Mouse (Mus musculus): ENCODE measurements around the gene Uncx. TPM values are rescaled to one million over a fixed set of nuclear protein-coding genes. Genes with fewer than 3 reads are reported as not detected.

The Uncx gene
- polyA plus RNA-seq, 1 experiment from 2014 or later: 37.0 TPM

DNA sequence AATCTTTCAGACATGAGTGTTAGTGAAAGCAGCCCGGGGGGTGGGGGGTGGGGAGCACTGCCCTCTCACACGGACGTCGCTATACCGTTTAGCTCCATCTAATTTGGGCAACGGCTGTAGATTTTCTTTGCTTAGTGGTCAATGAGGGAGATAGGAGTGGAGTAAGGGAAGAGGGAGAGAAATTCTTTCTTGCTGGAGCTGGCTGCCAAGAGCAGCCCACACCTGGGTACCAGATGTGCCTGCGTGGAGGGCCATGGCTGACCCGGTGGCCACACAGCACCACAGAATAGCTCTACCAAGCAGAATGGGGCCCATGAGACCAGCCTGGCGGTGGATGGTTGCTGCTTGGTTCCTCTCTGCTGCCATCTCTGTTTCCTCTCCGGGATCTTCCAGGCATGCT lies 21.3 kb upstream of the Uncx start:
- H3K4me2 ChIP-seq: no peak overlapping the region
- H3K9ac ChIP-seq: no peak overlapping the region
- no peak overlapping the region for H3K27ac ChIP-seq
- ATAC-seq (ENCODE audit: low FRiP score): no peak
- WGBS: 83% methylated on average over 10 of the region's 10 CpGs
- H3K27me3 ChIP-seq: peaks cover 31% of the 10 kb centered on the region; the same call in 1 of the 2 replicates
- H3K4me1 ChIP-seq: 0 out of 2 replicates have a peak, but pooled peaks cover 3% of the 10 kb centered on the region
- H3K36me3 ChIP-seq (replicated peaks): no peaks in the 10 kb centered on the region
- no peaks in the 10 kb centered on the region for H3K9me3 ChIP-seq
- H3K4me3 ChIP-seq (replicated peaks): no peak overlapping the region

DNA sequence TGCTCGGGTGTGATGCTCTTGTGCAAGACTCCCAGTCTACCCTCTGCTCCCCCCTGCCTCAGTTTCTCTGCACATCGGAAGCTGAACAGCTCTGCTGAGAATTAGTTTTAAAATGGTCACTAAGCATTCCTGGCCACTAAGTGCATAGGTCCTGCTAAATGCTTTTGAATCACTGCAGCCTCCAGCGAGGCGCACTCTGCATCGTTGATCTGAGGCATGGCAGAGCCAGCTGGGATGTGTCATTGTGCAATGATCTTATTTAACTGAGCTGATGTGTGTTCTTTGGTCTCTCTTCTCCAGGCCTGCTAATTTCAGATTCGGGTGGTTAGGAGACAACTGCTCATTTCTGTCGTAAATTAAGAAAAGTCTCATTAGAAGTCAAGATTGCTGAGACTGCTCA lies 14.4 kb upstream of the Uncx start:
- no peak overlapping the region for H3K4me2 ChIP-seq
- H3K27ac ChIP-seq: no peak overlapping the region
- WGBS: 64% methylated on average over 7 of the region's 7 CpGs
- no peak for ATAC-seq (ENCODE audit: low FRiP score)
- no peak overlapping the region for H3K9ac ChIP-seq
- no peak overlapping the region for H3K4me3 ChIP-seq (replicated peaks)
- peaks cover 58% of the 10 kb centered on the region for H3K27me3 ChIP-seq
- H3K4me1 ChIP-seq: peaks cover 10% of the 10 kb centered on the region
- H3K9me3 ChIP-seq: no peaks in the 10 kb centered on the region
- no peaks in the 10 kb centered on the region for H3K36me3 ChIP-seq (replicated peaks)

DNA sequence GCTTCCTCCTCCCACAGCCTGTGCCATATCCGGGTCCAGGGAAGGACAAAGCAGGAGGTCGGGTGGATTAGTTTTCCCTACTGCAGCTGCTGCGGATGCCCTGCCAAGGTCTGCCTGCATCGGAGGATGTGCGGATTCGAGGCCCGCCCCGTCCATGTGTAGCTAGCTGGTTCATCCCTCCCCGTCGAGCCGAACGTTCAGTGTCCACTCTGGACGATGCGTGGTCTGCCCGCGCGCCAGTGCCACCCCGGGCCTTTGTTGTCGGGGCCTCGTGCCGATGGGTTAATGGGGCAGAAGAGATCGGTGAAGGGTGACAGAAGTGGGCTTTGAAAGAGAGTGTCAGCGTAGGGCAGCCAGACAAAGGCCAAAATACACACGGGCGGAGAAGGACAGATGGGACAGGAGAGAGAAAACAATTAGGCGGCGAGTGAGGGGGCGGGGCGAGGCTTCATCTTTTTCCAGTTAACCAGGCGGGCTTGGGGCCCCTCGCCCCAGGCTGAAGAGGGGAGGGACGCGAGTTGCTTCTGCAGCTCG lies 7.8 kb upstream of the Uncx start:
- WGBS: under 1% methylated on average over 34 of the region's 34 CpGs
- Histone ChIP-seq H3K4me2 (peak overlapping the region; percentile 41), H3K36me3 (replicated peaks) (no peaks in the 10 kb centered on the region), H3K27me3 (peaks cover 82% of the 10 kb centered on the region), H3K4me1 (peaks cover 50% of the 10 kb centered on the region), H3K9me3 (no peaks in the 10 kb centered on the region), H3K4me3 (replicated peaks) (peak overlapping the region; percentile 18), H3K9ac (peak overlapping the region; percentile 25; the same call in 1 of the 2 replicates), H3K27ac (peak overlapping the region; percentile 84)
- ATAC-seq (ENCODE audit: low FRiP score): peak; percentile 70

DNA sequence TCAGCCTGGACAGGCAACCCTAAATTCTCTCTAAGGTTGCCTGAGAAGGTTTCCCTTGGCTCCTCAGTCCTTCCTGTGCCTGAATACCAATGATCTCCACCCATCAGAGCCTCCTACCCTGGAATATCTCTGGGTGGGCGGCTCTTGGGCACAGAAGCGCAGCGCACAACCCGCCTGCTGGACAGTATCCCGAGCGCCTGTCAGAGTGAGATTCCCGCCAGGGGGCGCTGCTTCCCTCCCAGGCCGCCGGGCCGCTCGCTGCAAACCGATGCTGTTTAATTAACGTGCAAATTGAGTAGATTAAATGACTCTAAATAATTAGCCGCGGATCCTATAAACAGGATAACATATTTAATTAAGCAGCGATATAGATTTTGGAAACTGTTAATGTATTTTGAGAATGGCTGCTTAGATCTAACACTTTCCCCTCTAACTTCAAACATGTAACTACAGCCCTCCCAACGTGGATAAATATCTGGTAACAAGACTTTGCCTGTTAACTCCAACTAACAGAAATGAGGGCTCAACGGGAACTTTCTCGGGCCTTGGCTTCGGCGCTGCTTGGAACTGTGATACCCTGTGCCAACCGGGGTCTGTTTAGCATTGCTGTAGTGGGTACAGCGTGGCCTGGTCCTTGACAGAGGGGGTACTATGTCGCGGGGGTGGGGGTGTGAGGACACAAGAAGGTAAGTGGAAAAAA lies 6.9 kb upstream of the Uncx start:
- WGBS: under 1% methylated on average over 26 of the region's 26 CpGs
- peak; percentile 52; the same call in 1 of the 2 replicates for ATAC-seq (ENCODE audit: low FRiP score)

DNA sequence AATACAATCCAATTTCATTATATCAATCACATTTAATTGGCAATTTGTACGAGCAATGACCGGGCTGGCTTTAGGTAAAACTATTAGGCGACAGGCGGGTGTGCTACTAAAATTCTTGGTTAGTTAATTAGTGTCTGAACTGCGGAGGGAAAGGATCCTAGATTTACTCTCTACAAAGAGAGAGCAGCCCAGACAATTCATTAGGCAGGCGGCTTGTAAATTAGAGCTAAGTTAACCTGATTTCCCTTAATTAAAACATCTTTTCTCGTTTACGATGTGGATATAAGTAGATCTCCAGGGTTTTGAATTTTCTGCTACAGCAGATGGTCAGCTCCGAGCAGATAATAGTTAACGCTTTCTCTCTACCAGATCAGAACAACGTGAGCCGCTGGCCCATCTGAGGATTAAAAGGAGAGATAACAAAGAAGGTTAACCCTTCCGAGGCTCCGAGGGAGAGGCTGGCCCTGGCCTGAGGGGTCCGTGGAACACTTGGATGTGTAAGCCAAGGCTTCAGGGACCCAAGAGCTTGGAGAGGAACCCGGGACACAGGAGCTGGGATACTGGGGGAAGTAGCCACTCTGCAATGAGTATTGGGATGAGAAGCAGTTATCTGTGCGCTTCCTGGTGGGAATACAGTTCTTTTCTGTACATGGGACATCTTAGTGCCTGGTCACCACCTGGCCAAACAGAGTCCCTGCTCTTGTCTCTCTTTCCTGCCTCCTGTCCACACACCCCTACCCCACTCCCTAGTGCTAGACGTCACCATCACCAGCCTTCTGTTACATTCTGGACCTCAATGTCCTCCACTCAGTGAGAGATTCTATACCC lies 6.2 kb upstream of the Uncx start:
- Histone ChIP-seq H3K36me3 (replicated peaks) (no peaks in the 10 kb centered on the region), H3K27ac (peak overlapping the region; percentile 84), H3K9ac (no peak overlapping the region), H3K27me3 (peaks cover 87% of the 10 kb centered on the region), H3K4me2 (peak overlapping the region; percentile 17), H3K4me1 (peaks cover 59% of the 10 kb centered on the region), H3K9me3 (no peaks in the 10 kb centered on the region), H3K4me3 (replicated peaks) (no peak overlapping the region)
- WGBS: 1% methylated on average over 18 of the region's 18 CpGs
- peak; percentile 22; the same call in 1 of the 2 replicates for ATAC-seq (ENCODE audit: low FRiP score)

More for the DNA sequence above, 6.9 kb upstream of the Uncx start:
- Histone ChIP-seq H3K4me2 (peak overlapping the region; percentile 41), H3K4me1 (peaks cover 59% of the 10 kb centered on the region), H3K27ac (peak overlapping the region; percentile 84), H3K9ac (no peak overlapping the region), H3K4me3 (replicated peaks) (no peak overlapping the region), H3K36me3 (replicated peaks) (no peaks in the 10 kb centered on the region), H3K27me3 (peaks cover 86% of the 10 kb centered on the region), H3K9me3 (no peaks in the 10 kb centered on the region)

DNA sequence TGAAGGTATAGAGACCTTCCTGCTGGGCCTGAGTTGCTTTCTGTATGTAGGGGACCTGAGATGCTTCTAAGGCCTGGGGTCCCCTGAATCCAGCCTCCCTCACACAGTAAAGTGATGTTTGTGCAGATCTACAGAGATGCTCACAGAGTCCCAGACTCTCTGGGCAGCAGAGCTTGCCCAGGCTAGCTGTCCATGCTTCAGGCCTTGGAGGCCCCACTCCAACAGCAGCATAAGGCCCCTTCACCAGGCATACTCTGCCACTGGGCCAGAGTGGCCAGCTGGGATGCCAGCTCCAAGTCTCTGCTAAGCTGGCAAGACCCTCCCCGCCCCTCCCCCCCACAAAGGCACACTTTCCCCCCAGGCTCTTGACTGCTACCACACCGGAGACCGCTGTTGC lies 5.6 kb upstream of the Uncx start:
- no peak for ATAC-seq (ENCODE audit: low FRiP score)
- no peaks in the 10 kb centered on the region for H3K9me3 ChIP-seq
- peak overlapping the region; percentile 84 for H3K27ac ChIP-seq
- peaks cover 55% of the 10 kb centered on the region for H3K4me1 ChIP-seq
- H3K9ac ChIP-seq: no peak overlapping the region
- H3K4me3 ChIP-seq (replicated peaks): no peak overlapping the region
- peaks cover 87% of the 10 kb centered on the region for H3K27me3 ChIP-seq
- WGBS: 5% methylated on average over 3 of the region's 3 CpGs
- no peaks in the 10 kb centered on the region for H3K36me3 ChIP-seq (replicated peaks)
- no peak overlapping the region; the same call in 1 of the 2 replicates for H3K4me2 ChIP-seq

DNA sequence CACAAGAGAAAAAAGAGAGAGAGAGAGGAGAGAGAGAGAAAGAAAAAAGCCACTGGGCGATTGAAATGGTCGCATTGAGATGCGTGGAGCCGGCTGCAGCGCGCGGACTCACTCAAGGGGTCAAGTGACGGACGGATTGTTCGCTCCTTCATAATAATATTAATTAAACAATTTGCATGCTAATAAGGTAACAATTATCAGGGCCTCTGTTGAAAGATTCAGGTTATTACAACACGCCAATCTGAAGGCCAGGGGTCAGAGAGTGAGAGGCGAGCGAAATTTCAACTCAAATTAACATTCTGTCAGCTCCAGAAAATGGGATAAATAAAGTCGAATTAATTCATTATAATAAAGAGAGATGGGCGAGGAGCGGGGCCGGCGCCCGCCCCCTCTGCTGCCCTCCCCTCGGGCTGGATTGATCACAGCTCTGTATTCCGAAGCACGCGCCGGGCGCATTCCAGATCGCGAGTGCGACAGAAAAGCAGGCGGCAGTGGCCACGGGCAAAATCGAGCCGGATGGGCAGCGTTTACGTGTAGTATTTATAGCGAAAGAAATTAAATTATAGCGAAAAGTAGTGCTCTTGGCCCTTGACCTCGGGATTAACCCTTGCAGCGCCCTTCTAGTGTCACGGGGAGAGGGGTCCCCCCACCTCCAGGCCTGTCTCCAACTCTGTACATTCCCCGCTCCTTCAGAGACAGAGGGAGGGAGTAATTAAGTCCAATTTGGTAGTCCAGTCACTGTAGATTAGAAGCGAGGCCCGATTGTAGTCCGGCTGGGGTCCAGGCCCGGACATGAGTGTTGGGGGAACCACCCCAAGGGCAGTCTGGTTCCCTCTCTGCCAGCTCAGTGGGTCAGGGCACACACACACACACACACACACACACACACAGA lies 1.9 kb upstream of the Uncx start:
- Histone ChIP-seq H3K27ac (peak overlapping the region; percentile 68), H3K36me3 (replicated peaks) (no peaks in the 10 kb centered on the region), H3K9ac (no peak overlapping the region), H3K4me2 (peak overlapping the region; percentile 45), H3K4me3 (replicated peaks) (peak overlapping the region; percentile 25; the same call in 1 of the 2 replicates), H3K9me3 (no peaks in the 10 kb centered on the region), H3K4me1 (peaks cover 63% of the 10 kb centered on the region), H3K27me3 (peaks cover 91% of the 10 kb centered on the region)
- under 1% methylated on average over 44 of the region's 44 CpGs for WGBS
- peak; percentile 18; the same call in 1 of the 2 replicates for ATAC-seq (ENCODE audit: low FRiP score)

DNA sequence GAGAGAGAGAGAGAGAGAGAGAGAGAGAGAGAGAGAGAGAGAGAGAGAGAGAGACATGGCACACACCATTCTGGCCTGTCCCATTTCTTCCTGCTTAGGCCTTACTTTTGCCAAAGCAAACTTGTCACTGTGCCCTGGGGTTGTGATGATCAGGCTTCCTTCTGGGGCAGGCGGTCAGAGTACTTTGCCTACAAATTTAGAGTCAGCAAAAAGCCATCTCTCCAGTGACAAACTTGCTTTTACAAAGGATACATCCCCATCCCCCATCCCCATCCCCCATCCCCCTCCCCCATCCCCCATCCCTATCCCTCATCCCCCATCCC lies 1.3 kb upstream of the Uncx start:
- no peak overlapping the region for H3K9ac ChIP-seq
- no peak overlapping the region for H3K4me3 ChIP-seq (replicated peaks)
- 0 out of 2 replicates have a peak overlapping the region, but pooled peaks have one; percentile 68 for H3K27ac ChIP-seq
- no peak overlapping the region for H3K4me2 ChIP-seq
- no peaks in the 10 kb centered on the region for H3K9me3 ChIP-seq
- no peaks in the 10 kb centered on the region for H3K36me3 ChIP-seq (replicated peaks)
- peaks cover 91% of the 10 kb centered on the region for H3K27me3 ChIP-seq
- 0% methylated on average over 1 of the region's 1 CpGs for WGBS
- H3K4me1 ChIP-seq: peaks cover 63% of the 10 kb centered on the region
- ATAC-seq (ENCODE audit: low FRiP score): no peak

DNA sequence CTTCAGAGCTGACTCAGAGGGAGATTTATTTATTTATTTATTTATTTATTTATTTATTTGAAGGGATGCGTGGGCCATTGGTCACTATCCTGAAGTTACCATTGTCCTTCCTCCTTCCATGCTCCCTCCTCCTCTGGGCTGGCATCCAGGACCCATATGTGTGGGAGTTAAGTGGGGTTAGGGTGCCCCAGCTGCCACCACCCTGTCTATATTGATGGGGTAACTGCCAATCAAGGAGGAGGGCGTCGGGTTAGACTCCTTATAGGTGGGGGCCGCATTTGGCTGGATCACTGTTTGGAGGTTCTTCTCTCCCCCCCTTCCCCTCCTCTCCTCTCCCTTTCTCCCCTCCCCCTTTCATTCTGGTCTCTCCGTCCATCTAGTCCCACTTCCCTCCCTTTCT lies 738 bp upstream of the Uncx start:
- Histone ChIP-seq H3K4me2 (peak overlapping the region; percentile 47), H3K27ac (no peak overlapping the region), H3K4me1 (peaks cover 63% of the 10 kb centered on the region), H3K4me3 (replicated peaks) (no peak overlapping the region), H3K9ac (no peak overlapping the region), H3K36me3 (replicated peaks) (no peaks in the 10 kb centered on the region), H3K27me3 (peaks cover 91% of the 10 kb centered on the region), H3K9me3 (no peaks in the 10 kb centered on the region)
- no peak for ATAC-seq (ENCODE audit: low FRiP score)
- WGBS: 1% methylated on average over 5 of the region's 5 CpGs

DNA sequence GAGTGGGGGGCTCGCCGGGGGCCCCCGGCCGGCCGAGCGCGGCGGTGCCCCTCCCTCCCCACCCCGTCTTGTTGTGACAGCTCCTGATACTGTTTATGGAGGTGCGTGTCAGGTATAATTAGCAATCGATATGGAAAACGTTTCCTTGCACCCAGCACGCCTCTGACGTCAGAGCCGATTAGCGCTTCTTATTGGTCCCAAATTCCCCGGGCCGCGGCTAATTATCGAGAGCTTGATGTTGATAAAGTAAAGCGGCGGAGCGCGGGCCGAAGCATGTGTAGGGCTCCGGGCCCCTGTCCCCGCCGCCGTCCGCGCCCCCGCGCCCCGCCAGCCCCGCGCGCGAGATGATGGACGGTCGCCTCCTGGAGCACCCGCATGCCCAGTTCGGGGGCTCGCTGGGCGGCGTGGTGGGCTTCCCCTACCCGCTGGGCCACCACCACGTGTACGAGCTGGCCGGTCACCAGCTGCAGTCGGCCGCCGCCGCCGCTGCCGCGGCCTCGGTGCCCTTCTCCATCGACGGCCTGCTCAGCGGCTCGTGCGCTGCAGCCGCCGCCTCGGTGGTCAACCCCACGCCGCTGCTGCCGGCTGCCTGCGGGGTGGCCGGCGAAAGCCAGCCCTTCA lies 466 bp downstream of the Uncx start:
- H3K27ac ChIP-seq: peak overlapping the region; percentile 85
- peak overlapping the region; percentile 47 for H3K4me2 ChIP-seq
- peak overlapping the region; percentile 57 for H3K9ac ChIP-seq
- no peaks in the 10 kb centered on the region for H3K36me3 ChIP-seq (replicated peaks)
- peak; percentile 9; the same call in 1 of the 2 replicates for ATAC-seq (ENCODE audit: low FRiP score)
- peak overlapping the region; percentile 45 for H3K4me3 ChIP-seq (replicated peaks)
- H3K27me3 ChIP-seq: peaks cover 91% of the 10 kb centered on the region
- H3K9me3 ChIP-seq: no peaks in the 10 kb centered on the region
- under 1% methylated on average over 61 of the region's 71 CpGs for WGBS
- peaks cover 53% of the 10 kb centered on the region for H3K4me1 ChIP-seq

DNA sequence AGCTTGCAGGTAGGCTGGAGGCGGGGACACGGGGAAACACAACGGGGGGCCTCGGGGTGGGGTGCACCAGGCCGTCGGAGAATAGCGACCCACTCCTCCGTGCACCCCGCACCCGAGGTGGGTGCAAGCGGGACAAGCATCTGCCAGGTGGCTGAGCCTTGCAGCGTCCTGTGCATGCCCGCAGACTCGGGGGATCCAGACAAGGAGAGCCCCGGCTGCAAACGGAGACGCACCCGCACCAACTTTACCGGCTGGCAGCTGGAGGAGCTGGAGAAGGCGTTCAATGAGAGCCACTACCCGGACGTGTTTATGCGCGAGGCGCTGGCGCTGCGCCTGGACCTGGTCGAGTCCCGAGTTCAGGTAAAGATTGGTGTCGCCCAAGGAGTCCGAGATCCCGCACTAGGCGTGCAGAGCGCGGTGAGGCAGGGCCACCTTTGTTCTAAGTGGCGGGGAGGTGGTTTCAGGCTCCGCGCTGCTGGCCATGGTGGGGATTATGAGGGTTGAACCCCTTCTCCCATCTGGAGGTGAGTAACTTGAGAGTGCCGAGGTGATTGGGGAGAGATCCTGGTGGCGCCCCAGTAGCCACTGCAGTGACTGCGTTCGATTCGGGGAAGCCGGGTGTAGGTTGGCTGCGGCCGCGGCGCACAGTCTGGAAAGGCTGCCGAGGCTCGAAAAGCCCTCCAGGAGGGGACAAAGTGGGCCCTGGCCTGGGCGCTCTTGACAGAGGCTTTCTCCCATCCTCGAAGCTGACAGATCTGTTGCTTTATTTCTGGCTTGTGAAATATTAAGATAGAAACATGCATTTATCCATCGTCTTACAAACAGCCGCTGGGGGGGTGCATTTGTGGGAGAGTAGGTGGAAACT lies 1.2 kb downstream of the Uncx start:
- Histone ChIP-seq H3K36me3 (replicated peaks) (no peaks in the 10 kb centered on the region), H3K9me3 (no peaks in the 10 kb centered on the region), H3K4me3 (replicated peaks) (peak overlapping the region; percentile 45), H3K4me1 (peaks cover 58% of the 10 kb centered on the region), H3K9ac (peak overlapping the region; percentile 57), H3K27me3 (peaks cover 96% of the 10 kb centered on the region), H3K4me2 (peak overlapping the region; percentile 47), H3K27ac (peak overlapping the region; percentile 85)
- WGBS: under 1% methylated on average over 54 of the region's 54 CpGs
- ATAC-seq (ENCODE audit: low FRiP score): no peak
